Mouse (Mus musculus): Measurements from ENCODE around the gene Ak7.

DNA sequence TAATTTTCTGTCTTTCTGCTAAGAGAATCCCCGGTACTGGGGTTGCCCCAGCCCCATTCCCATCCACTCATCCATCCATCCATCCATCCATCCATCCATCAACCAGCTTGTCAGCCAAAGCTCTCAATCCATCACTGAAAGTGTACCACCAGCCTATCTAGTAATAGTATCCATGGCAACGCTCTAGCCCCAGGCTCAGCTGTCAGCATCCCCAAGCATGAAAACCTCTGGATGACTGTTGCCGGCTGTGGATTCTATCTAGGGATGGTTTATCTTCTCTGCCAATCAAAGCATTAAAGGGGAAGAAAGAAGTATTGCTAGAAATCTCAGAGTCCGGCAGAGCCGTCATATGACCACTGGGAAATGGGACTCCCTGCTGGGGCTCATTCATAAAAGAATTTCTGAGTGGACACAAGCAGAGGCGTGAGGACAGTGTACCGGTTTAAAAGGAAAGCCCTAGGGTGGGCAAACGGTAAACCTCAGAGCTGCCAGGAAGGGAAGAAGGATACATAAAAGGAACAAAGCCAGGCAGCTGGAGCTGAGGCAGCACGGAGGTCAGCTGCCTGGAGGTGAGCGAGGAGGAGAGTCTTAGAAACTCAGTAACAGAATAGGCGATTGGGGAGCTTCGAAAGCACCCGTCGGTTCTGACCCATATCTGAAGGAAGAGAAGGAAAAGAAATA is 15.8 kb downstream of the Ak7 start:
- no peak for TF ChIP-seq CTCF (IDR thresholded peaks at IDR 0.05; ENCODE audit: low read depth)
- TF ChIP-seq EP300 (optimal IDR thresholded peaks at IDR 0.05): no peak

Measured in stomach, postnatal 0 days (tissue).